Mouse (Mus musculus): ENCODE data around the gene Dusp8. TPM values are rescaled to one million over a fixed set of nuclear protein-coding genes. Genes with fewer than 3 reads are reported as not detected.
A peak's percentile ranks its signal among the peaks of the same experiment; 100 is the strongest.
"Not testable (repeated sequence)": the region's sequence is repeated elsewhere in the genome, so short reads cannot be mapped to it uniquely, and the experiment has no call there.

The Dusp8 gene
- 2.0 and 2.3 TPM in 2 replicates for polyA plus RNA-seq (2011; ENCODE audit: insufficient read depth, insufficient read length, low read depth, missing spikeins)

DNA sequence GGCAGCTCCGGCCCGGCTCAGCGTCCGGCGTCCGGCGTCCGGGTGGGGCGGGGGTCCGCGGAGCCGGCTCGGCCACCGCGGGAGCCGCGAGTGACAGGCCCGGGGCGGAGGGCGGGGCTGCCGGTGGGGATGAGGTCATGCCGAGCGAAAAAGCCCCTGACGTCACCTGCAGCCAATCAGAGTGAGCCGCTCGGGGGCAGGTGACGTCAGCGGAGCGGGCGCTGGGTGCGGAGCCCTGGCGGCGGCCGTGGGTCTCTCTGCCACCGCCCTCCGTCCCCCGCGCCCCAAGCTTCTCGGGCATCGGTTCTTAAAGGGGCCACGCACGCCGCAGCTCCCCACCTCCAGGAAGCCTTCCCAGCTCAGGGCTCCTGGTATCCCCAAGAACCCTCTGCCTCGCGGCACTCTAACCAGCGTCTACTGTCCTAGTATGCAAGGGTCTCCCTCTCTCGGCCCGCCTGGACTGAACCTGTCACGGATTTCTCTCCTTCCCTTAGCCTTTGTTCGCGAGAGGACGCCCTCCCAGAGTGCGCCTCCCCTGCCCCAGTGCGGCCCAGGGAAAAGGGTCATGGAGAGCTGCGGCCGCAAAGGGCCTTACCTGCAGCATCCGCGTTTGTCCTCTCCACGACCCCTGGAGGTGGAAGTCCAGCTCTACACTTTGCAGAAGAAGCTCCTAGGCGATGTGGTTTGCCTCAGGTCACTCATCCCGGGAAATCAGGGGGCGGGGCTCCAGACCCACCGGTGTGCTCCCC lies at the start of gene Dusp8:
Dusp8 (minus strand) TSS at position 661 of the 749 bp plus-strand sequence.
- TF ChIP-seq EP300 (IDR thresholded peaks at IDR 0.05; ENCODE audit: insufficient read depth, low read depth, low read length) (no peak), CTCF (IDR thresholded peaks at IDR 0.05; ENCODE audit: low read depth, low read length) (peak; percentile 29)
- Histone ChIP-seq H3K27ac (ENCODE audit: insufficient read depth, low read length) (no peak within 1 kb of the TSS), H3K4me1 (ENCODE audit: control insufficient read depth, insufficient read depth, low read length) (no peaks in the 10 kb centered on the region)

DNA sequence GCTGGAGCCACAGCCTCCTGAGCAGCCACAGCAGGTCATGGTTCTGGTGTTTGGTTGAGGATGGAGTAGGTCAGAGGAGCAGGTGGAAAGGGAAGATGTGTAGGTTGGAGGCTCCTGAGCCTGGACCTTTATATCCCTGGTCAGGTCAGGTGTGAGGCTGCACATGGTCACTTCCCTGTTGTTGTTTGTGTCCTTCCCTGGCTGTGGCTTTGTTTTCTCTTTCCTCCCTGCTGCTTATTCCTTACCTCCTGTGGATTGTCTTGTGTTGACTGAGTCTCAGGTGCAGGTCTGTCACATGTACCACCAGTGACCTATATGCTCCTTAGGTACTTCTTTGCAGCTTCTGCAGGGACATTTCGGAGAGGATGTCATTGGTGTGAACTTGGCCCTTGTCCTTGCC lies 48.9 kb upstream of the Dusp8 start, which contains the start of gene Gm45337:
Gm45337 (minus strand) TSS at position 101 of the 400 bp plus-strand sequence.
- Histone ChIP-seq H3K9ac (ENCODE audit: low read depth, poor library complexity, severe bottlenecking) (no peak within 1 kb of the TSS), H3K27ac (ENCODE audit: insufficient read depth, low read length) (no peak within 1 kb of the TSS), H3K4me1 (ENCODE audit: control insufficient read depth, insufficient read depth, low read length) (no peaks in the 10 kb centered on the region), H3K36me3 (ENCODE audit: control insufficient read depth, insufficient read depth, low read length, poor library complexity, severe bottlenecking) (no peaks in the 10 kb centered on the region), H3K4me3 (ENCODE audit: low read depth, low read length) (no peak within 1 kb of the TSS), H3K27me3 (ENCODE audit: control insufficient read depth, insufficient read depth, low read length, poor library complexity, severe bottlenecking) (no peaks in the 10 kb centered on the region), H3K9me3 (replicated peaks; ENCODE audit: control insufficient read depth, insufficient read depth, low read length, poor library complexity, severe bottlenecking) (peaks cover 9% of the 10 kb centered on the region; the same call in 1 of the 2 replicates)
- no peak for TF ChIP-seq CTCF (IDR thresholded peaks at IDR 0.05; ENCODE audit: low read depth, low read length)
- no peak for TF ChIP-seq EP300 (IDR thresholded peaks at IDR 0.05; ENCODE audit: insufficient read depth, low read depth, low read length)
- no peak for TF ChIP-seq POLR2A (IDR thresholded peaks at IDR 0.05; ENCODE audit: insufficient read depth, low read length)

More for the DNA sequence above, at the start of gene Dusp8:
- Histone ChIP-seq H3K9me3 (replicated peaks; ENCODE audit: control insufficient read depth, insufficient read depth, low read length, poor library complexity, severe bottlenecking) (no peaks in the 10 kb centered on the region), H3K27me3 (ENCODE audit: control insufficient read depth, insufficient read depth, low read length, poor library complexity, severe bottlenecking) (0 out of 2 replicates have a peak, but pooled peaks cover 3% of the 10 kb centered on the region), H3K4me3 (ENCODE audit: low read depth, low read length) (peak within 1 kb of the TSS; percentile 83), H3K9ac (ENCODE audit: low read depth, poor library complexity, severe bottlenecking) (peak within 1 kb of the TSS; percentile 84), H3K36me3 (ENCODE audit: control insufficient read depth, insufficient read depth, low read length, poor library complexity, severe bottlenecking) (no peaks in the 10 kb centered on the region)

GRCm38 (mm10) chr7:142143506-142144010 lies 47.9 kb upstream of the Dusp8 start:
- H3K27ac ChIP-seq (ENCODE audit: insufficient read depth, low read length); H3K36me3 ChIP-seq (ENCODE audit: control insufficient read depth, insufficient read depth, low read length, poor library complexity, severe bottlenecking); H3K27me3 ChIP-seq (ENCODE audit: control insufficient read depth, insufficient read depth, low read length, poor library complexity, severe bottlenecking); H3K4me1 ChIP-seq (ENCODE audit: control insufficient read depth, insufficient read depth, low read length); H3K9ac ChIP-seq (ENCODE audit: low read depth, poor library complexity, severe bottlenecking); H3K4me3 ChIP-seq (ENCODE audit: low read depth, low read length); H3K9me3 ChIP-seq (replicated peaks; ENCODE audit: control insufficient read depth, insufficient read depth, low read length, poor library complexity, severe bottlenecking): not testable (repeated sequence)

GRCm38 (mm10) chr7:142140696-142141095 lies 45.1 kb upstream of the Dusp8 start:
- H3K27ac ChIP-seq (ENCODE audit: insufficient read depth, low read length): no peak overlapping the region
- H3K9ac ChIP-seq (ENCODE audit: low read depth, poor library complexity, severe bottlenecking): no peak overlapping the region
- no peaks in the 10 kb centered on the region for H3K27me3 ChIP-seq (ENCODE audit: control insufficient read depth, insufficient read depth, low read length, poor library complexity, severe bottlenecking)
- no peak overlapping the region for H3K4me3 ChIP-seq (ENCODE audit: low read depth, low read length)
- no peaks in the 10 kb centered on the region for H3K36me3 ChIP-seq (ENCODE audit: control insufficient read depth, insufficient read depth, low read length, poor library complexity, severe bottlenecking)
- H3K9me3 ChIP-seq (replicated peaks; ENCODE audit: control insufficient read depth, insufficient read depth, low read length, poor library complexity, severe bottlenecking): peaks cover 9% of the 10 kb centered on the region; the same call in 1 of the 2 replicates
- no peaks in the 10 kb centered on the region for H3K4me1 ChIP-seq (ENCODE audit: control insufficient read depth, insufficient read depth, low read length)
- TF ChIP-seq CTCF (IDR thresholded peaks at IDR 0.05; ENCODE audit: low read depth, low read length): no peak
- no peak for TF ChIP-seq POLR2A (IDR thresholded peaks at IDR 0.05; ENCODE audit: insufficient read depth, low read length)
- no peak for TF ChIP-seq EP300 (IDR thresholded peaks at IDR 0.05; ENCODE audit: insufficient read depth, low read depth, low read length)

DNA sequence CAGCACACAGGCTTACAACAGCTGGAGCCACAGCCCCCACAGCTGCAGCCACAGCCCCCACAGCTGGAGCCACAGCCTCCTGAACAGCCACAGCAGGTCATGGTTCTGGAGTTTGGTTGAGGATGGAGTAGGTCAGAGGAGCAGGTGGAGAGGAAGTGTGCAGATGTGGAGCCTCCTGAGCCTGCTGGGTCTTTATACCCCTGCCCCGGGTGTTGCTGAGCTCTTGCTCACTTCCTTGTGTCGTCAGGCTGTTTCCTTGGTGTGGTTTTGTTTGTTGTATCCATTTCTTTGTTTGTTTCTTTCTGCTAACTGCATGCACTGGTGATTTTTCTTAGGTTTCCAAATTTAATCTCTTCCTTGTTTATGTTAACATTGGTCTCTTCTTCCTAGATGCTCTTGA lies 40.3 kb upstream of the Dusp8 start, which contains the start of gene Gm39115:
Gm39115 (minus strand) TSS at position 101 of the 400 bp plus-strand sequence.
- not testable (repeated sequence) for H3K27ac ChIP-seq (ENCODE audit: insufficient read depth, low read length); H3K4me1 ChIP-seq (ENCODE audit: control insufficient read depth, insufficient read depth, low read length); H3K36me3 ChIP-seq (ENCODE audit: control insufficient read depth, insufficient read depth, low read length, poor library complexity, severe bottlenecking); H3K4me3 ChIP-seq (ENCODE audit: low read depth, low read length); H3K9ac ChIP-seq (ENCODE audit: low read depth, poor library complexity, severe bottlenecking); H3K27me3 ChIP-seq (ENCODE audit: control insufficient read depth, insufficient read depth, low read length, poor library complexity, severe bottlenecking); H3K9me3 ChIP-seq (replicated peaks; ENCODE audit: control insufficient read depth, insufficient read depth, low read length, poor library complexity, severe bottlenecking)

GRCm38 (mm10) chr7:142134206-142134995 lies 38.8 kb upstream of the Dusp8 start:
- Histone ChIP-seq H3K9ac (ENCODE audit: low read depth, poor library complexity, severe bottlenecking) (no peak overlapping the region), H3K4me3 (ENCODE audit: low read depth, low read length) (no peak overlapping the region), H3K4me1 (ENCODE audit: control insufficient read depth, insufficient read depth, low read length) (no peaks in the 10 kb centered on the region), H3K36me3 (ENCODE audit: control insufficient read depth, insufficient read depth, low read length, poor library complexity, severe bottlenecking) (no peaks in the 10 kb centered on the region), H3K27ac (ENCODE audit: insufficient read depth, low read length) (no peak overlapping the region), H3K27me3 (ENCODE audit: control insufficient read depth, insufficient read depth, low read length, poor library complexity, severe bottlenecking) (no peaks in the 10 kb centered on the region), H3K9me3 (replicated peaks; ENCODE audit: control insufficient read depth, insufficient read depth, low read length, poor library complexity, severe bottlenecking) (no peaks in the 10 kb centered on the region)
- no peak for TF ChIP-seq POLR2A (IDR thresholded peaks at IDR 0.05; ENCODE audit: insufficient read depth, low read length)
- TF ChIP-seq CTCF (IDR thresholded peaks at IDR 0.05; ENCODE audit: low read depth, low read length): peak; percentile 51
- TF ChIP-seq EP300 (IDR thresholded peaks at IDR 0.05; ENCODE audit: insufficient read depth, low read depth, low read length): no peak

Measured in ES-Bruce4 (cell line).